Comparison of ENCODE assay signal across 22 mouse cellular contexts in genomic region chr6:85399715-85400114, GRCm38 (mm10). TPM values are rescaled to one million over a fixed set of nuclear protein-coding genes. Genes with fewer than 3 reads are reported as not detected.
DNase-seq lines count a peak whose midpoint lies in the region; ATAC-seq lines count a peak whose summit lies in the region.
"Had no signal": no experiment of that assay in that cellular context is flagged by ENCODE, and none has a peak within 500 bp of the region (broad histone marks: within the 10 kb centered on the region; RNA-seq: fewer than 3 reads in every experiment).

No protein-coding gene starts in this region.

- H3K27me3 ChIP-seq in midbrain, embryonic 10.5 days (ENCODE audit: low read depth, poor library complexity, severe bottlenecking), result peaks cover 6% of the 10 kb centered on the region; the same call in 1 of the 2 replicates
- no peaks in the 10 kb centered on the region for H3K27me3 ChIP-seq in midbrain, embryonic 13.5 days
- H3K27me3 ChIP-seq: embryonic facial prominence, embryonic 12.5 days had no signal

- H3K9ac ChIP-seq in midbrain, embryonic 13.5 days (replicated peaks), result no peak overlapping the region
- H3K9ac ChIP-seq: embryonic facial prominence, embryonic 12.5 days had no signal

- no peak overlapping the region for H3K4me3 ChIP-seq in midbrain, embryonic 10.5 days
- no peak overlapping the region for H3K4me3 ChIP-seq in midbrain, embryonic 13.5 days (replicated peaks)
- H3K4me3 ChIP-seq: embryonic facial prominence, embryonic 12.5 days; heart, embryonic 10.5 days; myocyte had no signal

- 33% methylated on average over 5 of the region's 5 CpGs for WGBS in midbrain, embryonic 10.5 days
- WGBS in midbrain, embryonic 13.5 days, result 39% methylated on average over 5 of the region's 5 CpGs

- H3K4me1 ChIP-seq in midbrain, embryonic 10.5 days, result peaks cover 11% of the 10 kb centered on the region; the same call in 1 of the 2 replicates
- H3K4me1 ChIP-seq in midbrain, embryonic 13.5 days (replicated peaks), result 0 out of 2 replicates have a peak, but pooled peaks cover 11% of the 10 kb centered on the region
- H3K4me1 ChIP-seq: embryonic facial prominence, embryonic 12.5 days; heart, embryonic 10.5 days had no signal

- 0 out of 2 replicates have a peak overlapping the region, but pooled peaks have one; percentile 28 for H3K27ac ChIP-seq in midbrain, embryonic 10.5 days (replicated peaks)
- H3K27ac ChIP-seq in midbrain, embryonic 13.5 days, result no peak overlapping the region
- H3K27ac ChIP-seq: embryonic facial prominence, embryonic 12.5 days; heart, embryonic 10.5 days had no signal

- DNase-seq in cerebellum, postnatal 10 days, result peak; percentile 23 to 45
- no peak for DNase-seq in cerebellum, adult 18-20 months
- no peak for DNase-seq in midbrain, embryonic 10.5 days (ENCODE audit: low spot score)
- peak; percentile 57 to 59 for DNase-seq in kidney, adult 8-10 months
- DNase-seq in kidney, postnatal 4 days, result peak; percentile 29 to 41
- no peak for DNase-seq in B cell, adult 2 months
- no peak for DNase-seq in left cerebral cortex, adult 18-20 months (ENCODE audit: low spot score in 2 of 2)
- DNase-seq: adrenal gland, adult 2 months; cerebellum, postnatal 36 days; gastrocnemius, postnatal 10 days; heart, postnatal 36 days; liver; lung, adult 2 months; right cerebral cortex, postnatal 25 days had no signal

- H3K4me2 ChIP-seq in midbrain, embryonic 13.5 days (replicated peaks), result no peak overlapping the region
- H3K4me2 ChIP-seq: embryonic facial prominence, embryonic 12.5 days had no signal

- H3K36me3 ChIP-seq in midbrain, embryonic 10.5 days, result no peaks in the 10 kb centered on the region
- H3K36me3 ChIP-seq in midbrain, embryonic 13.5 days, result no peaks in the 10 kb centered on the region
- H3K36me3 ChIP-seq: embryonic facial prominence, embryonic 12.5 days; heart, embryonic 10.5 days had no signal

- H3K9me3 ChIP-seq in midbrain, embryonic 10.5 days (replicated peaks), result no peaks in the 10 kb centered on the region
- no peaks in the 10 kb centered on the region for H3K9me3 ChIP-seq in midbrain, embryonic 13.5 days
- H3K9me3 ChIP-seq: embryonic facial prominence, embryonic 12.5 days; heart, embryonic 10.5 days had no signal

- no peak for ATAC-seq in midbrain, embryonic 13.5 days

RNA-seq across cellular contexts. Expression of gene Noto, which starts 24.0 kb away (rescaled TPM):
- not detected in 2 replicates for polyA plus RNA-seq in midbrain, embryonic 10.5 days (2016; fragmentation: Nextera tagmentation; extraction: Ambion mirVana)
- polyA plus RNA-seq in midbrain, embryonic 13.5 days (2015; fragmentation: Nextera tagmentation; extraction: Ambion mirVana), result not detected in 2 replicates
- total RNA-seq in left cerebral cortex, adult 18-20 months (2021), result not detected
- total RNA-seq: adrenal gland, adult 2 months; gastrocnemius, postnatal 10 days; heart, postnatal 36 days; left cerebral cortex, adult 8-10 months; megakaryocyte, adult 5-6 weeks had no signal
- polyA plus RNA-seq: adrenal gland, adult 2 months; embryonic facial prominence, embryonic 12.5 days; heart, embryonic 10.5 days; intestine, embryonic 14.5 days; lung, adult 2 months; myocyte; stomach, embryonic 14.5 days had no signal

RNA-seq across cellular contexts. Expression of gene Rab11fip5, which starts 25.3 kb away (rescaled TPM):
- polyA plus RNA-seq in midbrain, embryonic 10.5 days (2016; fragmentation: Nextera tagmentation; extraction: Ambion mirVana), result 4.2 and 6.4 TPM in 2 replicates
- polyA plus RNA-seq in midbrain, embryonic 13.5 days (2015; fragmentation: Nextera tagmentation; extraction: Ambion mirVana), result 12.2 and 12.4 TPM in 2 replicates
- total RNA-seq in left cerebral cortex, adult 18-20 months (2021), result 10 to 100 TPM; 81.7 to 82.1 TPM

RNA-seq across cellular contexts. Expression of gene Smyd5, which starts 32.1 kb away (rescaled TPM):
- polyA plus RNA-seq in midbrain, embryonic 10.5 days (2016; fragmentation: Nextera tagmentation; extraction: Ambion mirVana), result 75.6 and 83.9 TPM in 2 replicates
- 51.2 and 51.5 TPM in 2 replicates for polyA plus RNA-seq in midbrain, embryonic 13.5 days (2015; fragmentation: Nextera tagmentation; extraction: Ambion mirVana)
- total RNA-seq in left cerebral cortex, adult 18-20 months (2021), result 10 to 100 TPM; 54.8 to 55.3 TPM

RNA-seq across cellular contexts. Expression of gene Cct7, which starts 51.6 kb away (rescaled TPM):
- polyA plus RNA-seq in midbrain, embryonic 10.5 days (2016; fragmentation: Nextera tagmentation; extraction: Ambion mirVana), result 700 and 751 TPM in 2 replicates
- polyA plus RNA-seq in midbrain, embryonic 13.5 days (2015; fragmentation: Nextera tagmentation; extraction: Ambion mirVana), result 630 and 636 TPM in 2 replicates
- 100 to 1,000 TPM; 227 to 234 TPM for total RNA-seq in left cerebral cortex, adult 18-20 months (2021)

RNA-seq across cellular contexts. Expression of gene Pradc1, which starts 52.1 kb away (rescaled TPM):
- 42.8 and 44.9 TPM in 2 replicates for polyA plus RNA-seq in midbrain, embryonic 10.5 days (2016; fragmentation: Nextera tagmentation; extraction: Ambion mirVana)
- 21.6 and 24.3 TPM in 2 replicates for polyA plus RNA-seq in midbrain, embryonic 13.5 days (2015; fragmentation: Nextera tagmentation; extraction: Ambion mirVana)
- 10 to 100 TPM; 20.3 to 28.0 TPM for total RNA-seq in left cerebral cortex, adult 18-20 months (2021)

Comparison
In these comparisons a context has a peak if more than half of its experiments do, and no peak if none do; other contexts are left out.
1. DNase-seq: peak in cerebellum, postnatal 10 days (2 of 2), kidney, adult 8-10 months (2 of 2) and kidney, postnatal 4 days (2 of 2); none in cerebellum, adult 18-20 months (0 of 2), midbrain, embryonic 10.5 days (single experiment), B cell, adult 2 months (0 of 2) and left cerebral cortex, adult 18-20 months (0 of 2).